Mouse (Mus musculus): ENCODE data around the gene Ltb. TPM values are rescaled to one million over a fixed set of nuclear protein-coding genes. Genes with fewer than 3 reads are reported as not detected.

Ltb gene
- total RNA-seq, 2 experiments from 2014 or later = not detected

DNA sequence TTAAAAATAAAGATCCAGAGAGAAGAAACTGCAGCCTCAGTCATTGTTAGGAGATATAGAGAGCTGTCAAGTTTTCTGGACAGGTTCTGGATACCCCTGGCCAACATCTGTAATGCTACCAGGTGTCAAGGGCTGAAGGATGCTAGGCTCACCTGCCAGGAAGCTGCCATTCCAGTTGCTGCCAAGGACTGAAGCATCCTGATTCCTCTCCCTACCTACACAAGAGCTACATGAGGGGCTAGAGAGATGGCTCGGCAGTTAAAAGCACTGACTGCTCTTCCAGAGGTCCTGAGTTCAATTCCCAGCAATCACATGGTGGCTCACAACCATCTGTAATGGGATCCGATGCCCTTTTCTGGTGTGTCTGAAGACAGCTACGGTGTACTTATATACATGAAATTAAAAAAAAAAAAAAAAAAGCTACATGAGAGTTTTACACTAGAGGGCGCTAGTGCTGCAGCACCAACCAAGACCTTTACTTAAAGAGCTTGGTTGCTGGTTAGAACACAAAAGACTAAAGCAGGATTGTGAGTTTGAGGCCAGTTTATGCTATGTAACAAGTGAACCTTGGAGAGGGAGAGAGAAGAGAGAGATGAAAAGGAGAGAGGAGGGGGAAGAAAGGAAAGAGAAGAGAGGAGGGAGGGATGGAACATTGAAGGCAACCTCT, 25.6 kb upstream of the Ltb start:
- no peak overlapping the region for H3K27ac ChIP-seq

DNA sequence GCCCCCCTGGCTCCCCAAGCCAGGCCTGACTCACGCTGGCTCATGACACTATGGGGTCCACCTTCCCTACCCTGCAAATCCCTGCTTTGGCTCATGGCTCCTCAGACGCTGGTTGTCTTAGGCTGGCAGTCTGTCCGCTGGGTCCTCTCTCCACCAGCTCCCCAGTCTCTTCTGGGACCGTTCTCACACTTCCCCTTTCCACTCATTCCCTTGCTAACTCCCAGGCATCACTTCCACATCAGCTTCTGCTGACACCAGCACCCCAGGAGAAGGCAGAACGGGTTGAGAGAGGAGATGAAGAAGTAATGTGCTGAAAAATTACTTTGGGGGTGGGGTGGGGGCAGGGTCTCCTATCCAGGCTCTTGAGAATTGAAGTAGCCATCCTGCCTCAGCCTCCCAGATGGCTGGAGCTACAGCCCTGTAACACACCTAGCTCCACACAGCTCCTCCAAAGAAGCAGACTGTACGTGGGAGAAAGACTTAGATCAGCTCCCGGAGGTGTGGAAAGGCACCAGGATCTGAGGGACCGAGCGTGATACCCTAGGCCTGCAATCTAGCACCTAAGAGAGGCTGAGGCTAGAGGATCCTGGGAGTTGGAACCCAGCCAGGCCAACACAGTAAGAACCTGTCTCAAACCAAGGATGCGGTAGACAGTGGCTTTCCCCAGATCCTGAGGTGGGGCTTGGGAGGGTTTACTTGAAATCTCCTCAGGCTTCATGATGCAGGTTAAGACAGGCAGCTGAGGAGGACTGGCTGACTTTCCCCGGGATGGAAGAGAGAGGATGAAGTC, 21.6 kb upstream of the Ltb start:
- no peak for TF ChIP-seq CTCF (IDR thresholded peaks at IDR 0.05)
- DNase-seq = no peak
- intact Hi-C loops (cut with DNase I) = no loop called here
- H3K4me3 ChIP-seq = peak overlapping the region; percentile 40
- H3K27ac ChIP-seq = no peak overlapping the region; the same call in 1 of the 2 replicates

More for the DNA sequence above, 25.6 kb upstream of the Ltb start:
- intact Hi-C loops (cut with DNase I) = loop anchor here (2.0 kb wide), 1 partner anchor 64 kb away; the partner anchor contains the start of gene Atp6v1g2
- H3K4me3 ChIP-seq = no peak overlapping the region
- DNase-seq = no peak
- TF ChIP-seq CTCF (IDR thresholded peaks at IDR 0.05) = peak; percentile 78

DNA sequence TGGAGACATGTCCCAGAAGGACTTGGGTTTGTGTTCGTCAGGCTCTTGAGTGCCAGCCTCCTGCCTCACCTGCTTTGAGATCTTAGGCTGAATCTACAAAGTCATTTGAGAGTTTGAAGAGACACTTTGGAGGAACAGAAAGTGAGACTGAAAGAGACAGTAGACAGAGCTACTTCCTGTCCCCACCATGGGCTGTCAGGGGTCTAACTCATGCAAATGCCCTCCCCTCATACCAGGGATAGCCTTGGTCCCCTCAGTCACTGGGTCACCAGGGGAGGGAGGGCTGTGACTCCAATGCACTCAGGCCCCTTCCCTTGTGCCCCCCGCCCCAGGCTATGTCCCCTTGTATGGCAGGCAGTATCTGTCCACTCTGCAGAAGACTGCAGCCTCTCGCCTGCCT, 20.9 kb upstream of the Ltb start:
- intact Hi-C loops (cut with DNase I) = no loop called here
- DNase-seq = no peak
- H3K4me3 ChIP-seq = no peak overlapping the region
- peak overlapping the region; percentile 12 for H3K27ac ChIP-seq
- TF ChIP-seq CTCF (IDR thresholded peaks at IDR 0.05) = no peak

GRCm38 (mm10) chr17:35174201-35174977, 19.9 kb upstream of the Ltb start:
- H3K4me3 ChIP-seq = no peak overlapping the region
- no peak for TF ChIP-seq CTCF (IDR thresholded peaks at IDR 0.05)
- H3K27ac ChIP-seq = no peak overlapping the region
- intact Hi-C loops (cut with DNase I) = no loop called here
- DNase-seq = no peak

- H3K27ac ChIP-seq = no peak overlapping the region
- intact Hi-C loops (cut with DNase I) = no loop called here
Measured at GRCm38 (mm10) chr17:35175382-35175781, 18.9 kb upstream of the Ltb start.

DNA sequence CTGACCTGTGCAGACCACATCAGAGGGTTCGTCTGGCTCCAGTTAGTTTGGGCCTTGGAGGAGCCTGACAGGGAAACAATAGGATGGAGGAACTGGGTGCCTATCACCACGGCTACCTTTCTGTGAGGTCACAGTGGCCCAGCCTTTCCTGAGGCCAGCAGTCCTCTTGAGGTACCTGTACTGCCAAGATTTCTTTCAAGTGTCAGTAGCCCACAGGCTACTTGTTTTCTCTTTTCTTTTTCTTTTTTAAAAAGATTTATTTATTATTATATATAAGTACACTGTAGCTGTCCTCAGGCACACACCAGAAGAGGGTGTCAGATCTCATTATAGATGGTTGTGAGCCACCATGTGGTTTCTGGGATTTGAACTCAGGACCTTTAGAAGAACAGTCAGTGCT, 18.3 kb upstream of the Ltb start, which contains the start of gene Aif1:
Gene Aif1, minus strand, starts transcription at position 101 of the 400 bp plus-strand sequence.
- H3K4me3 ChIP-seq = no peak within 1 kb of the TSS
- no peak for TF ChIP-seq CTCF (IDR thresholded peaks at IDR 0.05)
- no peak within 1 kb of the TSS for H3K27ac ChIP-seq
- DNase-seq = no peak
- intact Hi-C loops (cut with DNase I) = no loop called here

More at GRCm38 (mm10) chr17:35175382-35175781, 18.9 kb upstream of the Ltb start:
- DNase-seq = no peak
- no peak for TF ChIP-seq CTCF (IDR thresholded peaks at IDR 0.05)
- no peak overlapping the region for H3K4me3 ChIP-seq

DNA sequence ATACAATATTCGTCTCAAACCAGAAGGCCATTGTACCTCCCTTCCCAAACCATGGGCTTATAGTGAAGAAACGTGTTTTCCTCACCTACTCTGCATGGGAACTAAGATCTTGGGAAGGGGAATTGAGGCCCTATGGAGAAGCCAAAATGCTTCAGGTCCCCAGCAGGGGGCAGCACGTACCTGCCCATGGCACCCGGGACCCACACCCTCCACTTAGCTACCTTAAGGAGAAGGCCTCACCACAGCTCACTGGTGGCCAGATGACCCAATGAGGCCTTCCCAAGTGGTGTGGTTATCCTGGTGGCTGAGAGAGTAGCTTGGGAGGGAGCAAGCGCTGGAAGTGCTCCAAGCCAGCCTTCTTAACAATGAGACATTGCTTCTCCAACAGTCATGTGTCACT, 15.7 kb upstream of the Ltb start:
- peak; percentile 87 for DNase-seq
- intact Hi-C loops (cut with DNase I) = loop anchor here (1.0 to 2.0 kb wide), 2 partner anchors 16 to 54 kb away; partner anchors contain the start of gene Ltb
- Histone ChIP-seq H3K4me3 (no peak overlapping the region), H3K27ac (no peak overlapping the region)
- TF ChIP-seq CTCF (IDR thresholded peaks at IDR 0.05) = peak; percentile 95

DNA sequence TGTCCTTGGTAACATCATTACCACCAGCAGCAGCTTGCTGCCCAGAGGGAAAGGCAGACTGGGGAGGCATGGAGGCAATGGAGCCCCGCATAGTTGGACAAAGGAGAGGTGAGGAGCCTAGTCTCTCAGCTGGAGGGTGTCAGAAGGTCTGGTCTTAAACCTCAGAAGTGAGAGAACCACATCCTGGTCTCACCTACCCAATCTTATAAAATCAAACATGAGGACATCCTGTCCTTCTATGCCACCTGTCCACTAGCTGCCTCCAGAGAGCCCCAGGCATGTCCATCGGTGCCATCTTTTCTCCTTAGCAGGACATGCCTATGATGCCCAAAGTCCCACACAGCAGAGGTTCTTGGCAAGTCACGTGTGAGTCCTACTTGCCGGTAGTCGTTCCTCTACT, 14.1 kb upstream of the Ltb start:
- intact Hi-C loops (cut with DNase I) = no loop called here
- Histone ChIP-seq H3K27ac (no peak overlapping the region), H3K4me3 (no peak overlapping the region)
- TF ChIP-seq CTCF (IDR thresholded peaks at IDR 0.05) = no peak
- DNase-seq = no peak

GRCm38 (mm10) chr17:35185639-35186611, 8.3 kb upstream of the Ltb start:
- no peak for TF ChIP-seq CTCF (IDR thresholded peaks at IDR 0.05)
- Histone ChIP-seq H3K27ac (peak overlapping the region; percentile 81), H3K4me3 (peak overlapping the region; percentile 73)
- DNase-seq = peak; percentile 81
- intact Hi-C loops (cut with DNase I) = no loop called here

DNA sequence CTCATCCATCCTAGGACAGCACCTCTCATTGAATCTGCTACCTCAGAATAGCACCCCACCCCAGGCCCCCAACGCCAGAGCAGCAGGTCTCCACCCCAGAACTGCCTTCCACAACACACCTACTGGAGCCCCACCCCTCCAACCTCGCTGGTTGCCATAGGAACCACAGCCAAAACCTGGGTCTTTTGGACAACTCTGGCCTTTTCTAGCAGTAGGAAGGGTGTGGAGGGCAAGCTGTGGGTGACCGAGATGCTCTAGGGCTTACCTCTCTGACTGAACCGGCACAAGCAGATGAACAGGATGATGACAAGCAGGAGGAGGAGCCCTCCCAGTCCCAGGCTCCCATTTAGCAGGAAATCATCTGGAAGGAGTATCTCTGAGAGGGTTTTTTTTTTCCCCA, 7.6 kb upstream of the Ltb start:
- intact Hi-C loops (cut with DNase I) = no loop called here
- no peak for TF ChIP-seq CTCF (IDR thresholded peaks at IDR 0.05)
- Histone ChIP-seq H3K27ac (peak overlapping the region; percentile 81), H3K4me3 (peak overlapping the region; percentile 73)
- no peak for DNase-seq

DNA sequence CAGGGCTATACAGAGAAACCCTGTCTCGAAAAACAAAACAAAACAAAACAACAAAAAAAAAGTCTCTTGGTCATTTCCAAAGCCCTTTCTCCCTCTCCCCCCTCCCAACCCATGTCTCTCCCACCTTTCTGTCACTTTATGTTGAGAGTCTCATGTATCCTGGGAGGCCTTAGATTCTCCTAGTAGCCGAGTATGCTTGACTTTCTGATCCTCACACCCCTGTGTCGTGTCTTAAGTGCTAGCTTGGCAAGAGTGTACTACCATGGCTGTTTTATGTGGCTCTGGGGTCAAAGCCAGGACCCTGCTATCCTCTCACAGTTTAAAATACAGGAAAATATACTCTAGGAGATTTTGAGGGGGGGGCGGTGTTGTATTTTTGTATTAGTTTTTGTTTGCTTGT, 6.9 kb upstream of the Ltb start:
- no peak for TF ChIP-seq CTCF (IDR thresholded peaks at IDR 0.05)
- Histone ChIP-seq H3K4me3 (no peak overlapping the region), H3K27ac (no peak overlapping the region)
- intact Hi-C loops (cut with DNase I) = no loop called here
- no peak for DNase-seq

Measured in gastrocnemius, adult 2 months (tissue).